Mouse (Mus musculus) forebrain, postnatal 0 days (tissue): ENCODE results near the gene Rps3. TPM values are rescaled to one million over a fixed set of nuclear protein-coding genes. Genes with fewer than 3 reads are reported as not detected.

Experiments
- ATAC-seq: fragments of 200-750 bp; cut with Nextera tagmentation; 2 replicates; pipeline ENCODE4 v1.8.0; 2017; ENCODE audit warnings: mild to moderate bottlenecking, moderate library complexity
- DNase-seq: peaks from one replicate; pipeline ENCODE4 v3.0.0-alpha.2; 2015
- H3K27ac ChIP-seq: fragments of 300-500 bp; sonication (generic); 2 replicates; pipeline ENCODE4 v1.5.1; 2014; ENCODE audit warnings: low read depth, mild to moderate bottlenecking, antibody characterized with exemption, low read length, moderate library complexity, mixed read lengths
- H3K27me3 ChIP-seq: fragments of 300-500 bp; sonication (generic); 2 replicates; pipeline ENCODE4 v1.6.1; 2014; ENCODE audit warnings: mild to moderate bottlenecking, low read length, mixed read lengths; ENCODE audit not compliant: insufficient read depth
- H3K36me3 ChIP-seq: fragments of 300-500 bp; sonication (generic); 2 replicates; pipeline ENCODE4 v1.6.1; 2014; ENCODE audit warnings: mild to moderate bottlenecking, moderate library complexity; ENCODE audit not compliant: insufficient read depth
- H3K4me1 ChIP-seq: fragments of 300-500 bp; sonication (generic); 2 replicates; pipeline ENCODE4 v1.6.1; 2014; ENCODE audit warnings: antibody characterized with exemption; ENCODE audit not compliant: insufficient read depth
- H3K4me2 ChIP-seq: fragments of 300-500 bp; sonication (generic); 2 replicates; pipeline ENCODE4 v1.6.1; 2014; ENCODE audit warnings: low read depth, mild to moderate bottlenecking, moderate library complexity
- H3K4me3 ChIP-seq: fragments of 300-500 bp; sonication (generic); 2 replicates; pipeline ENCODE4 v1.5.1; 2014; ENCODE audit warnings: low read depth, low read length, mixed read lengths
- H3K9ac ChIP-seq: fragments of 300-500 bp; sonication (generic); 2 replicates; pipeline ENCODE4 v1.6.1; 2014; ENCODE audit warnings: mild to moderate bottlenecking
- H3K9me3 ChIP-seq: fragments of 300-500 bp; sonication (generic); 2 replicates; pipeline ENCODE4 v1.6.1; 2016; ENCODE audit warnings: low read length
- CTCF ChIP-seq: sonication (generic); IDR thresholded peaks from 2 replicates; pipeline ENCODE4 v1.5.1; 2016; ENCODE audit warnings: antibody characterized with exemption, control low read depth, low read depth
- WGBS: fragments of 180-500 bp; shearing (Covaris S2); extraction: QIAGEN DNeasy Blood & Tissue Kit; methylation state at CpG from one replicate; pipeline ENCODE4 v1.1.7; 2014; 5-methylcytosine and 5-hydroxymethylcytosine counted together
- polyA plus RNA-seq: library from polyadenylated mRNA; unstranded; fragments of >200 nt; fragmentation: Nextera tagmentation; extraction: Ambion mirVana; gene quantifications from 2 replicates; pipeline ENCODE4 v1.2.1, GENCODE M21; 2015
- total RNA-seq: library from RNA; depleted of rRNA; stranded (reverse); fragments of >200 nt; gene quantifications from 2 replicates; pipeline ENCODE4 v1.2.3, GENCODE M21; 2014; rRNA removed

Rps3 gene
- total and polyA plus RNA-seq, 2 experiments from 2014 or later: 543 to 1,114 TPM

- Histone ChIP-seq H3K36me3 (peaks cover 6% of the 10 kb centered on the region; the same call in 1 of the 2 replicates), H3K27ac (peak overlapping the region; percentile 68; the same call in 1 of the 2 replicates), H3K27me3 (no peaks in the 10 kb centered on the region), H3K4me3 (no peak overlapping the region), H3K9ac (no peak overlapping the region), H3K9me3 (no peaks in the 10 kb centered on the region), H3K4me2 (no peak overlapping the region), H3K4me1 (peaks cover 10% of the 10 kb centered on the region; the same call in 1 of the 2 replicates)
- no peak for TF ChIP-seq CTCF
- no peak for ATAC-seq
- 92% methylated on average over 6 of the region's 6 CpGs for WGBS
- DNase-seq: no peak
Measured at GRCm38 (mm10) chr7:99432863-99433262, 50.7 kb downstream of the Rps3 start.

DNA sequence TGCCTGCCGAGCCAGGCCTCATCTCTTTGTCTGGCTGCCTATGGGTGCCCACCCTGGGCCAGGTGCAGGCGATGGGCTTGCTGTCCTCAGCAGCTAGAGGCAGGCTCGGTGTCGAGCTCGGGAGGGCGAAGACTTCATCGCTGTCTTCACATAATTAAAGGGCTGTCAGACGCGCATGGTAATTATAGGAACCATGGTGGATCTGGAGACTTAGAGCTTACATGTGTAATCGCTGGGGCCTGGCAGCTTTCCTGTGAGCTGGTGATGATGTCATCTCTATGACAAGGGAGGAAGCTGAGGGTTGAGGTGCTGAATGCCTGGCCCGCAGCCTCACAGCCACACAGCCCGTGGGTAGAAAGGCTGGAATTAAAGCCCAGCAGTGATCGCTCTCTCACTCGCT lies 51.3 kb downstream of the Rps3 start:
- no peak overlapping the region for H3K4me2 ChIP-seq
- H3K9me3 ChIP-seq: no peaks in the 10 kb centered on the region
- whole genome bisulfite sequencing: 27% methylated on average over 14 of the region's 14 CpGs
- peaks cover 3% of the 10 kb centered on the region; the same call in 1 of the 2 replicates for H3K36me3 ChIP-seq
- H3K27me3 ChIP-seq: no peaks in the 10 kb centered on the region
- peak; percentile 78 for DNase-seq
- no peak overlapping the region for H3K9ac ChIP-seq
- H3K4me3 ChIP-seq: no peak overlapping the region
- TF ChIP-seq CTCF: no peak
- peaks cover 10% of the 10 kb centered on the region; the same call in 1 of the 2 replicates for H3K4me1 ChIP-seq
- H3K27ac ChIP-seq: peak overlapping the region; percentile 68
- peak; percentile 83 for ATAC-seq

DNA sequence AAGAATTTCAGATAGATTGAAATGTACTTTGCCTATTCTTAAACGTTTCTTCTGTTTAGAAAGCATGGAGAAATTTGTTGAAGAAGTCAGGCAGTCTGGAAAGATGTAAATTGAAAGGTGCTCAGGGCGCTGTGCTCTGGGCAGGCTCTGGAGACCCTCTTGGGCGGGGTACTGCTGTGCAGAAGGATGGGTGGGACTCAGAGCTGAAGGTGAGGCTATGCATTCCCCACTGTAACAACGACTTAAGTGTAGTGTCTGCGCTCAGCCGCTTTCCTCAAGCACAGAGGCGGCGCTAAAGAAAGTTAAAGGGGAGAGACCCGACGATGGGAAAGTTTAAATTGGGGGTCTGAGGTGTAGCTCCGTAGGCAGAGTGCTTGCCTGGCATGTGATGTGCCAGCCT lies 53.3 kb downstream of the Rps3 start:
- Histone ChIP-seq H3K9me3 (no peaks in the 10 kb centered on the region), H3K4me2 (no peak overlapping the region), H3K36me3 (peaks cover 2% of the 10 kb centered on the region; the same call in 1 of the 2 replicates), H3K4me1 (peaks cover 10% of the 10 kb centered on the region; the same call in 1 of the 2 replicates), H3K27ac (no peak overlapping the region), H3K9ac (no peak overlapping the region), H3K4me3 (no peak overlapping the region), H3K27me3 (no peaks in the 10 kb centered on the region)
- WGBS: 60% methylated on average over 11 of the region's 11 CpGs
- TF ChIP-seq CTCF: no peak
- no peak for ATAC-seq
- no peak for DNase-seq

DNA sequence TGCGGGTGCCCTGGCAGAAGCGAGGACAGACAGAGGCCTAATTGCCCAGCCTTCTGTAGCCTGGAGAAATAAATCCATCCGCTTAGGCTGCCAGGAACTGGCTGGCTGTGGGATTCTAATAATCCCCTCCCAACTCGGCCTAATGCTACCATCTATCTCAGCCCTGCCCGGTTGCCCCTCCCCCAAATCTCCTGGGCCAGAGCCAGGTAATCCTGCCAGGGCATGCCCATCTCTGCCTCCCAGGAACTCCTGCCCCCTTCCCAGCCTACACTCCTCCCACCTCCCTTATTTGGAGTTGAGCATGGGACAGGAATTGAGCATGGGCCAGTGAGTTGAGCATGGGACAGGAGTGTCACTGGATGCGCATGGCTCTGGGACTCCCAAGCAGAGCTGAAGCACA lies 53.8 kb downstream of the Rps3 start:
- Histone ChIP-seq H3K9ac (no peak overlapping the region), H3K4me1 (peaks cover 10% of the 10 kb centered on the region; the same call in 1 of the 2 replicates), H3K27ac (no peak overlapping the region), H3K27me3 (no peaks in the 10 kb centered on the region), H3K4me2 (no peak overlapping the region), H3K9me3 (no peaks in the 10 kb centered on the region), H3K36me3 (peaks cover 5% of the 10 kb centered on the region; the same call in 1 of the 2 replicates), H3K4me3 (no peak overlapping the region)
- TF ChIP-seq CTCF: no peak
- ATAC-seq: peak; percentile 28
- peak; percentile 45 for DNase-seq
- WGBS: 28% methylated on average over 6 of the region's 6 CpGs

DNA sequence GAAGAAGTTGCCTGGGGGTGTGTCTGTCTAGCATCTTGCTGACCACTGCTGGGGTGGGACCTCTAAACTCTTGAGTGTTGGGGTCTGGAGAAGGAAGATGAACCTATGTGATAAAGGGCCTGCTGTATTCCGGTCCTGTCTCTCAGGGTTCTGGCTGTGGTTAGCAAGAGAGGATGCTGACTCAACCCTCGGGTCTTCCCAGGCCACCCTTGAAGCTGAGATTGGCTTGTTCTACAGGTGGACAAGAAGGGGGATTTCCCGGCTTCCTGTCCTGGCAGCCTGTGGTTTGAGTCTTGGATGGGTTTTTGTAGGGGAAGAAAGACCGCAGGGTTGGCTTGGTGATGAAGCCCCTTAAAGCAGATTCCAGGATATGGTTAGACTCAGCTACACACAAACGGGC lies 54.7 kb downstream of the Rps3 start:
- peaks cover 10% of the 10 kb centered on the region; the same call in 1 of the 2 replicates for H3K4me1 ChIP-seq
- H3K9ac ChIP-seq: no peak overlapping the region
- WGBS: 91% methylated on average over 5 of the region's 5 CpGs
- no peak for DNase-seq
- H3K9me3 ChIP-seq: no peaks in the 10 kb centered on the region
- no peak for ATAC-seq
- H3K27ac ChIP-seq: no peak overlapping the region
- no peak overlapping the region for H3K4me2 ChIP-seq
- H3K4me3 ChIP-seq: no peak overlapping the region
- H3K36me3 ChIP-seq: peaks cover 5% of the 10 kb centered on the region; the same call in 1 of the 2 replicates
- no peak for TF ChIP-seq CTCF
- H3K27me3 ChIP-seq: no peaks in the 10 kb centered on the region

GRCm38 (mm10) chr7:99427987-99428386 lies 55.6 kb downstream of the Rps3 start:
- 89% methylated on average over 3 of the region's 3 CpGs for WGBS
- DNase-seq: no peak
- TF ChIP-seq CTCF: no peak

More at GRCm38 (mm10) chr7:99427987-99428386, 55.6 kb downstream of the Rps3 start:
- Histone ChIP-seq H3K9me3 (no peaks in the 10 kb centered on the region), H3K4me3 (no peak overlapping the region), H3K27me3 (no peaks in the 10 kb centered on the region), H3K27ac (no peak overlapping the region), H3K4me2 (no peak overlapping the region), H3K9ac (no peak overlapping the region), H3K4me1 (peaks cover 10% of the 10 kb centered on the region; the same call in 1 of the 2 replicates), H3K36me3 (peaks cover 5% of the 10 kb centered on the region; the same call in 1 of the 2 replicates)
- ATAC-seq: no peak

Other genes starting within 250 kb of the Rps3 start
- gene Mogat2, start 245.1 kb downstream of the Rps3 start, total RNA-seq: 0.24 and 0.31 TPM in 2 replicates
- gene Mogat2, start 245.1 kb downstream of the Rps3 start, polyA plus RNA-seq: 0.18 and 0.23 TPM in 2 replicates
- gene Map6, start 216.3 kb downstream of the Rps3 start, total RNA-seq: 187 and 234 TPM in 2 replicates
- gene Map6, start 216.3 kb downstream of the Rps3 start, polyA plus RNA-seq: 71.9 and 98.0 TPM in 2 replicates
- 127 and 160 TPM in 2 replicates for gene Serpinh1, start 130.5 kb downstream of the Rps3 start, total RNA-seq
- 117 and 121 TPM in 2 replicates for gene Serpinh1, start 130.5 kb downstream of the Rps3 start, polyA plus RNA-seq
- 36.2 and 41.2 TPM in 2 replicates for gene Gdpd5, start 102.3 kb downstream of the Rps3 start, total RNA-seq
- 30.9 and 38.2 TPM in 2 replicates for gene Gdpd5, start 102.3 kb downstream of the Rps3 start, polyA plus RNA-seq
- gene Klhl35, start 17.7 kb downstream of the Rps3 start, total RNA-seq: 3.8 and 4.5 TPM in 2 replicates
- 3.1 and 3.4 TPM in 2 replicates for gene Klhl35, start 17.7 kb downstream of the Rps3 start, polyA plus RNA-seq
- gene Arrb1, start 51.7 kb upstream of the Rps3 start, total RNA-seq: 88.0 and 102 TPM in 2 replicates
- 10.3 and 13.0 TPM in 2 replicates for gene Arrb1, start 51.7 kb upstream of the Rps3 start, polyA plus RNA-seq
- gene Tpbgl, start 143.4 kb upstream of the Rps3 start, total RNA-seq: 0.86 and 1.5 TPM in 2 replicates
- 1.8 and 2.1 TPM in 2 replicates for gene Tpbgl, start 143.4 kb upstream of the Rps3 start, polyA plus RNA-seq
- 10.8 and 10.9 TPM in 2 replicates for gene Slco2b1, start 227.6 kb upstream of the Rps3 start, total RNA-seq
- 5.9 and 6.7 TPM in 2 replicates for gene Slco2b1, start 227.6 kb upstream of the Rps3 start, polyA plus RNA-seq
- gene Olfr520, start 246.5 kb upstream of the Rps3 start, total RNA-seq: not detected in 2 replicates
- gene Olfr520, start 246.5 kb upstream of the Rps3 start, polyA plus RNA-seq: not detected in 2 replicates